Mouse (Mus musculus) ovary, postnatal 14 days (tissue): ENCODE measurements at regions not wholly inside any gene's neighbourhood (a gene's known extent, or its start where the extent isn't known, plus 50 kb on each side); places are given as distances from the start of the nearest gene placed in this dataset.

Source experiments
- DNase-seq: peaks from one replicate; pipeline ENCODE4 v3.0.0; 2022; ENCODE audit warnings: low spot score

DNA sequence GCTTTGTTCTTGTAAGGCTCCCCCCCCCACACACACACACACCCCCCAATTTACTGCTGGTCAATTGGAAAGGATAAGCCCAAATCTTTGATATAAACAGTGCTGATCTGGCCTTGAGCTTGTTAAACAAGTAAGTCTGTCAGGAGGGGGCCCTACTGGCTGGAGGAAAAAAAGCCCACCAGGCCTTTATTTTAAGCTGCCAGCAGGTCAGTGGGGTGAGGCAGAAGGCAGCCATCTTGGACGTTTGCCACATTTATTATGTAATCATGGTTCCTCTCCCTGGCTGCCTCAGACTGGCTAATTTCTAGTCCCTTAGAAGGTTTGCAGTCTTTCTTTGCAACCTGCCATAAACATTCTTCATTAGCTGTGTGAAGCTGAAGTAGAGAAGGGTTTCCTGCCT lies 75.9 kb upstream of the Med14 start:
- DNase-seq = no peak

DNA sequence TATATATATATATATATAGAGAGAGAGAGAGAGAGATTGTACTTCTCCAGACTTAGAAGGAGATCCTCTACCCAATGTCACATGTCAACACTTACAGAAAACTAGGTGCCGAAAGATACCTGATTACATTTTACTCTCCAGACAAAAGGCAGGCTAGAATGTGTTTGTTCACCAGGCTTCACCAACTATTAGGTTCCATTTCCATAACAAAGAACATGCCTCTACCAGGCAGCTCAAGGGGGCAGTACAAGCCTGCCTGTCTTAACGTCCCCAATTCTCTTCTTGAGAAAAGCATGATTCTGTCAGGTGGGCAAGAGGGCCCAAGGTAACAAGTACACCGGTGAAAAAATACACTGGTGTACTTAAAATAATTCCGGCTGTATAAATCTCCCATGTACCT lies 72.8 kb upstream of the Med14 start:
- no peak for DNase-seq

GRCm38 (mm10) chrX:12832709-12833108 lies 70.8 kb upstream of the Med14 start:
- DNase-seq = no peak

DNA sequence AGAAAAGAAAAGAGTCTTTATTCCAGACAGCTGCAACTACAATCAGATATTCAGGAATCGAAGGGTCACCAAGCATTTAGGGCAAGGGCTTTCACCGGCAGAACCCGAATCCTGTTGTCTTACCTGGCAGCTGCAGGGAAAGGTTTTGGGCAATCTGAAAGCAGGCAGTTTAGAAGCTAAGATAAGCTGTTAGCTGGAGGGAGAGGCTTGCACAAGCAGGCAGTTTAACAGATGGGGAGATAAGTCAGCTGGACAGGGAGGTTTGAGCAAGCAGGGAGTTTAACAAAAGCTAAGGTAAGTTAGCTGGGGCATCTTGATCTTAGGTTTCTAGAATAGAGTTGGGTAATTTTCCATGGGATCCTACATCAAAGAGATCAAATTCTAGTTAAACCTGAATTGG lies 67.3 kb upstream of the Med14 start:
- no peak for DNase-seq

DNA sequence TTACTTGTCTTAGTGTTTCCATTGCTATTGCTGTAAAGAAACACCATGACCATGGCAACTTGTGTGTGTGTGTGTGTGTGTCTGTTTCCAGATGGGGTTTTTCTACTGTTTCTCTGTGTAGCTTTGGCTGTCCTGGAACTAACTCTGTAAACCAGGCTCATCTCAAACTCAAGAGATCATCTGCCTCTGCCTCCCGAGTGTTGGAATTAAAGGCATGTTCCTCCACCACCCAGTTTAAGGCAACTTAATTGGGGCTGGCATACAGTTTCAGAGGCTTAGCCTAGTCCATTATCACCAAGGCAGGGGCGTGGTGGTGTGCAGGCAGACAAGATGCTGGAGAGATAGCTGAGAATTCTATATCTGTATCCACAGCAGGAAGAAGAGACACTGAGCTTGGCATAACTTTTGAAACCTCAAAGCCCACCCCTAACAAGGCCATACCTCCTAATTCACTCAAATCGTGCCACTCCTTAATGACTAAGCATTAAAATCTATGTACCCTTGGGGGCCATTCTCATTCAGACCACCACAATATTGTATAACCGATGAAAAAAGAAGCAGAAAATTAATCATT lies 65.5 kb upstream of the Med14 start:
- no peak for DNase-seq

- DNase-seq = no peak
These were observed 64.8 kb upstream of the Med14 start for GRCm38 (mm10) chrX:12826646-12827045.

DNA sequence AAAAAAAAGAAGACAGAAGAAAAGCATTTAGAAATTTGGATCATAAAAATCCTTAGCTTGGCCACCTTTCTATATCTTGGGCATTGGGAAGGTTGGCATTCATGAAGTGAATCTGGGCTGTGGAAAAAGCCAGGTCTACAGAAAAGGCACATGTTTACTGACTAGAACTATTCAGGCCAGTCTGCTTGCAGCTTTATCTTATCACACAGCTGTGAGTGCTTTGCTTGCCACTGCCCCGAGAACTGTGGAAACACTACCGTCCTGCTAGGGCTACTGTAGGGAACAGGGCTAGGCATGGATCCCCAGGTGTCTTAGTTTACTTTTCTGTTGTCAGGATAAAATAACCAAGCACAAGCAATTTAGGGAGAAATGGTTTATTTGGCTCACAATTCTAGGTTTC lies 63.4 kb upstream of the Med14 start:
- DNase-seq = no peak

- DNase-seq = no peak
These were observed 62.6 kb upstream of the Med14 start for GRCm38 (mm10) chrX:12824497-12824896.

GRCm38 (mm10) chrX:12822777-12823176 lies 60.9 kb upstream of the Med14 start:
- DNase-seq = no peak

GRCm38 (mm10) chrX:12813083-12813660 lies 51.3 kb upstream of the Med14 start:
- no peak for DNase-seq
